In genomic region chr7:37305463-37305862, GRCm38 (mm10) we compare ENCODE assay signal across 23 mouse cellular contexts.
DNase-seq lines count a peak whose midpoint lies in the region; ATAC-seq and TF ChIP-seq lines count a peak whose summit lies in the region.
"Had no signal": no experiment of that assay in that cellular context is flagged by ENCODE, and none has a peak within 500 bp of the region (broad histone marks: within the 10 kb centered on the region; RNA-seq: fewer than 3 reads in every experiment).

No protein-coding gene starts in this region.

- TF ChIP-seq CTCF in heart, adult 2 months (IDR thresholded peaks at IDR 0.05) = no peak

- H3K9ac ChIP-seq in heart, embryonic 11.5 days (ENCODE audit: low read depth, low read length) = no peak overlapping the region
- H3K9ac ChIP-seq in heart, adult 2 months (ENCODE audit: low read depth, low read length) = no peak overlapping the region
- H3K9ac ChIP-seq in heart, embryonic 16.5 days (ENCODE audit: low read length) = no peak overlapping the region
- H3K9ac ChIP-seq: kidney, embryonic 15.5 days; liver, embryonic 14.5 days; stomach, embryonic 15.5 days had no signal

- no peak; the same call in 1 of the 2 replicates for ATAC-seq in heart, embryonic 11.5 days (replicated peaks; ENCODE audit: insufficient number of reproducible peaks, low FRiP score, low TSS enrichment)
- ATAC-seq in heart, embryonic 16.5 days (replicated peaks; ENCODE audit: extremely low read depth, insufficient read depth, low FRiP score) = no peak
- no peak for ATAC-seq in cerebellum, adult (ENCODE audit: insufficient number of reproducible peaks, low FRiP score, low TSS enrichment)
- ATAC-seq: forebrain, embryonic 16.5 days; hindbrain, embryonic 16.5 days; Patski had no signal

- no peak overlapping the region for H3K27ac ChIP-seq in heart, embryonic 11.5 days (ENCODE audit: low read depth, low read length)
- H3K27ac ChIP-seq in heart, adult 2 months = no peak overlapping the region
- H3K27ac ChIP-seq in heart, embryonic 16.5 days (ENCODE audit: low read length) = no peak overlapping the region
- H3K27ac ChIP-seq: kidney, embryonic 15.5 days; liver, embryonic 14.5 days; stomach, embryonic 15.5 days had no signal

- H3K9me3 ChIP-seq in heart, embryonic 11.5 days (replicated peaks; ENCODE audit: control insufficient read depth, low read length) = no peaks in the 10 kb centered on the region
- H3K9me3 ChIP-seq in heart, embryonic 16.5 days (replicated peaks; ENCODE audit: control insufficient read depth, low read length) = no peaks in the 10 kb centered on the region
- H3K9me3 ChIP-seq: kidney, embryonic 15.5 days; stomach, embryonic 15.5 days had no signal

- H3K4me3 ChIP-seq in heart, embryonic 11.5 days (ENCODE audit: low read depth, low read length) = no peak overlapping the region
- no peak overlapping the region for H3K4me3 ChIP-seq in heart, adult 2 months
- H3K4me3 ChIP-seq in heart, embryonic 16.5 days (ENCODE audit: low read length) = no peak overlapping the region
- H3K4me3 ChIP-seq: erythroblast, embryonic 14.5 days; kidney, embryonic 15.5 days; stomach, embryonic 15.5 days had no signal

- no peak for DNase-seq in heart, adult 2 months
- no peak for DNase-seq in heart, postnatal 36 days
- peak; percentile 6 to 12 for DNase-seq in left cerebral cortex, postnatal 25 days (ENCODE audit: low spot score in 2 of 2)
- DNase-seq in left cerebral cortex, adult 11 months (ENCODE audit: low spot score) = no peak
- DNase-seq: adrenal gland, postnatal 25 days; cerebellum, adult 2 months; gastrocnemius, postnatal 10 days; kidney, adult 18-20 months; liver; lung, adult 2 months; lung, postnatal 10 days; midbrain, embryonic 14.5 days; thymus, postnatal 14 days had no signal

- no peaks in the 10 kb centered on the region for H3K27me3 ChIP-seq in heart, embryonic 11.5 days (ENCODE audit: control insufficient read depth, insufficient read depth, low read length)
- H3K27me3 ChIP-seq in heart, adult 2 months (ENCODE audit: control insufficient read depth, insufficient read depth, low read length) = no peaks in the 10 kb centered on the region
- no peaks in the 10 kb centered on the region for H3K27me3 ChIP-seq in heart, embryonic 16.5 days (ENCODE audit: control insufficient read depth, insufficient read depth, low read length)
- H3K27me3 ChIP-seq: kidney, embryonic 15.5 days; stomach, embryonic 15.5 days had no signal

- H3K79me2 ChIP-seq in heart, adult 2 months (replicated peaks; ENCODE audit: control insufficient read depth, insufficient read depth, low read length) = no peaks in the 10 kb centered on the region

- TF ChIP-seq POLR2A in heart, adult 2 months (IDR thresholded peaks at IDR 0.05; ENCODE audit: insufficient read depth, low read depth, low read length) = no peak

- no peaks in the 10 kb centered on the region for H3K36me3 ChIP-seq in heart, embryonic 11.5 days (ENCODE audit: control insufficient read depth, insufficient read depth, low read length)
- no peaks in the 10 kb centered on the region for H3K36me3 ChIP-seq in heart, adult 2 months (ENCODE audit: control insufficient read depth, insufficient read depth, low read length)
- no peaks in the 10 kb centered on the region for H3K36me3 ChIP-seq in heart, embryonic 16.5 days (ENCODE audit: control insufficient read depth, insufficient read depth)
- H3K36me3 ChIP-seq: kidney, embryonic 15.5 days; stomach, embryonic 15.5 days had no signal

- H3K4me1 ChIP-seq in heart, embryonic 11.5 days (ENCODE audit: control insufficient read depth, insufficient read depth, low read length) = no peaks in the 10 kb centered on the region
- no peaks in the 10 kb centered on the region for H3K4me1 ChIP-seq in heart, adult 2 months (ENCODE audit: control insufficient read depth, insufficient read depth, low read length)
- no peaks in the 10 kb centered on the region for H3K4me1 ChIP-seq in heart, embryonic 16.5 days (ENCODE audit: control insufficient read depth, insufficient read depth, low read length)
- H3K4me1 ChIP-seq: kidney, embryonic 15.5 days; stomach, embryonic 15.5 days had no signal

- H3K4me2 ChIP-seq in heart, embryonic 11.5 days = peak overlapping the region; percentile 19; the same call in 1 of the 2 replicates
- 0 out of 2 replicates have a peak overlapping the region, but pooled peaks have one; percentile 17 for H3K4me2 ChIP-seq in heart, embryonic 16.5 days (ENCODE audit: low read depth, low read length)
- H3K4me2 ChIP-seq: kidney, embryonic 15.5 days; stomach, embryonic 15.5 days had no signal

- intact Hi-C loops in heart, adult 2 months (cut with DNase I) = no loop called here
- intact Hi-C loops in heart, postnatal 36 days (cut with DNase I) = no loop called here
- intact Hi-C loops in left cerebral cortex, postnatal 25 days (cut with DNase I) = no loop called here

- TF ChIP-seq EP300 in heart, adult 2 months (IDR thresholded peaks at IDR 0.05; ENCODE audit: insufficient read depth, low read depth, low read length) = no peak

- WGBS in heart, embryonic 11.5 days (ENCODE audit: insufficient replicate concordance) = 47% methylated on average over 9 of the region's 9 CpGs
- 50% methylated on average over 9 of the region's 9 CpGs for WGBS in heart, adult 2 months
- 41% methylated on average over 9 of the region's 9 CpGs for WGBS in heart, embryonic 16.5 days

Comparison
In these comparisons a context has a peak if more than half of its experiments do, and no peak if none do; other contexts are left out.
1. DNase-seq: peak in left cerebral cortex, postnatal 25 days (2 of 2); none in heart, adult 2 months (0 of 2), heart, postnatal 36 days (0 of 2) and left cerebral cortex, adult 11 months (single experiment).